ENCODE assay signal across 9 mouse cellular contexts in genomic region chr16:90167646-90168045, GRCm38 (mm10). TPM values are rescaled to one million over a fixed set of nuclear protein-coding genes. Genes with fewer than 3 reads are reported as not detected.
DNase-seq lines count a peak whose midpoint lies in the region; ATAC-seq and TF ChIP-seq lines count a peak whose summit lies in the region.
"Had no signal": no experiment of that assay in that cellular context is flagged by ENCODE, and none has a peak within 500 bp of the region (broad histone marks: within the 10 kb centered on the region; RNA-seq: fewer than 3 reads in every experiment).

No protein-coding gene starts in this region.

- peak; percentile 95 for TF ChIP-seq CTCF in liver, embryonic 14.5 days (IDR thresholded peaks at IDR 0.05; ENCODE audit: low read depth)

- no peak overlapping the region for H3K27ac ChIP-seq in liver, embryonic 14.5 days
- H3K27ac ChIP-seq: liver, embryonic 15.5 days had no signal

- H3K4me3 ChIP-seq in liver, embryonic 14.5 days (ENCODE audit: insufficient read depth in 1 of 2, low read depth in 2 of 2, low read length in 2 of 2) = no peak overlapping the region
- H3K4me3 ChIP-seq: liver, embryonic 15.5 days had no signal

- no peaks in the 10 kb centered on the region for H3K9me3 ChIP-seq in liver, embryonic 14.5 days (ENCODE audit: control insufficient read depth, low read length)
- H3K9me3 ChIP-seq: liver, embryonic 15.5 days had no signal

- peak; percentile 84 for DNase-seq in NIH3T3 (ENCODE audit: low read depth)
- peak; percentile 89 for DNase-seq in cerebellum, adult 9-10 months
- DNase-seq in frontal cortex, postnatal 10 days (ENCODE audit: low spot score in 2 of 2) = peak; percentile 34 to 66
- peak; percentile 77 for DNase-seq in kidney, adult 9 months
- DNase-seq in liver, embryonic 14.5 days (ENCODE audit: low read depth in 3 of 3, low spot score in 3 of 3) = peak in 2 of 3 experiments; percentile 51 to 61
- DNase-seq in right cerebral cortex, postnatal 10 days (ENCODE audit: low spot score in 2 of 2) = peak; percentile 76 to 84
- DNase-seq in urinary bladder, postnatal 36 days (ENCODE audit: low spot score in 2 of 2) = peak; percentile 68 to 73

- no peak overlapping the region for H3K4me2 ChIP-seq in liver, embryonic 14.5 days (ENCODE audit: low read depth)
- H3K4me2 ChIP-seq: liver, embryonic 15.5 days had no signal

- H3K4me1 ChIP-seq in liver, embryonic 14.5 days (replicated peaks; ENCODE audit: control insufficient read depth in 2 of 2, insufficient read depth in 2 of 2, low read length in 1 of 2) = no peaks in the 10 kb centered on the region
- H3K4me1 ChIP-seq: liver, embryonic 15.5 days had no signal

- ATAC-seq in CD4-positive, CD25-positive, alpha-beta regulatory T cell, adult 4 months = peak; percentile 78
- ATAC-seq in liver, embryonic 14.5 days (ENCODE audit: insufficient read depth) = no peak

- H3K9ac ChIP-seq in liver, embryonic 14.5 days (replicated peaks) = no peak overlapping the region
- H3K9ac ChIP-seq: liver, embryonic 15.5 days had no signal

- H3K36me3 ChIP-seq in liver, embryonic 14.5 days (replicated peaks; ENCODE audit: control insufficient read depth, insufficient read depth, low read depth) = no peaks in the 10 kb centered on the region
- H3K36me3 ChIP-seq: liver, embryonic 15.5 days had no signal

- TF ChIP-seq EP300 in liver, embryonic 14.5 days (IDR thresholded peaks at IDR 0.05; ENCODE audit: low read depth) = no peak

- WGBS in liver, embryonic 14.5 days (ENCODE audit: insufficient replicate concordance) = 17% methylated on average over 10 of the region's 10 CpGs

- no peaks in the 10 kb centered on the region for H3K27me3 ChIP-seq in liver, embryonic 14.5 days (ENCODE audit: control insufficient read depth, insufficient read depth, low read length)

RNA-seq across cellular contexts. Expression of gene Tiam1, which starts 24.1 kb away (rescaled TPM):
- polyA plus RNA-seq in CD4-positive, CD25-positive, alpha-beta regulatory T cell, adult 4 months (2017; shearing (Covaris generic)) = 10 to 100 TPM; 53.3 to 54.6 TPM
- 1.0 and 1.6 TPM in 2 replicates for polyA plus RNA-seq in liver, embryonic 14.5 days (2012; rRNA removed)
- polyA plus RNA-seq in liver, embryonic 14.5 days (2014; fragmentation: Nextera tagmentation; extraction: Ambion mirVana) = 4.2 and 6.0 TPM in 2 replicates

RNA-seq across cellular contexts. Expression of gene Sod1, which starts 52.9 kb away (rescaled TPM):
- 1,000 to 10,000 TPM; 1,036 to 1,092 TPM for polyA plus RNA-seq in CD4-positive, CD25-positive, alpha-beta regulatory T cell, adult 4 months (2017; shearing (Covaris generic))
- polyA plus RNA-seq in liver, embryonic 14.5 days (2012; rRNA removed) = 623 and 753 TPM in 2 replicates
- polyA plus RNA-seq in liver, embryonic 14.5 days (2014; fragmentation: Nextera tagmentation; extraction: Ambion mirVana) = 1,393 and 1,455 TPM in 2 replicates

Comparison
In these comparisons a context has a peak if more than half of its experiments do, and no peak if none do; other contexts are left out.
1. RNA of gene Tiam1, which starts 24.1 kb away (polyA plus RNA-seq): 53.3 to 54.6 TPM in CD4-positive, CD25-positive, alpha-beta regulatory T cell, adult 4 months; 1.0 to 6.0 TPM in liver, embryonic 14.5 days; every median in the first group is over 4 times any median in the second.
2. Peak in every context shown above with its lines, with median percentiles within 50 percentile points of each other: DNase-seq.